Comparison of ENCODE assay signal across 8 mouse cellular contexts in genomic region chr8:117334748-117335393, GRCm38 (mm10).
DNase-seq lines count a peak whose midpoint lies in the region; ATAC-seq lines count a peak whose summit lies in the region.

No protein-coding gene starts in this region.

- no peak overlapping the region for H3K9ac ChIP-seq in midbrain, embryonic 11.5 days (ENCODE audit: low read length)

- 48% methylated on average over 14 of the region's 14 CpGs for WGBS in heart, embryonic 10.5 days
- WGBS in midbrain, embryonic 11.5 days: 57% methylated on average over 14 of the region's 14 CpGs

- H3K4me3 ChIP-seq in heart, embryonic 10.5 days: no peak overlapping the region
- no peak overlapping the region for H3K4me3 ChIP-seq in midbrain, embryonic 11.5 days (ENCODE audit: low read depth, low read length)

- H3K9me3 ChIP-seq in heart, embryonic 10.5 days: no peaks in the 10 kb centered on the region
- H3K9me3 ChIP-seq in midbrain, embryonic 11.5 days (ENCODE audit: control insufficient read depth, low read length): no peaks in the 10 kb centered on the region

- H3K36me3 ChIP-seq in heart, embryonic 10.5 days: no peaks in the 10 kb centered on the region
- no peaks in the 10 kb centered on the region for H3K36me3 ChIP-seq in midbrain, embryonic 11.5 days (ENCODE audit: control insufficient read depth, insufficient read depth, low read length)

- ATAC-seq in erythroid progenitor cell, adult 5-6 weeks (replicated peaks; ENCODE audit: low FRiP score, poor library complexity, severe bottlenecking): 0 out of 2 replicates have a peak, but pooled peaks have one; percentile 16
- peak; percentile 9; the same call in 1 of the 2 replicates for ATAC-seq in midbrain, embryonic 11.5 days (ENCODE audit: low FRiP score)

- peak overlapping the region; percentile 75 for H3K27ac ChIP-seq in heart, embryonic 10.5 days
- no peak overlapping the region for H3K27ac ChIP-seq in midbrain, embryonic 11.5 days (ENCODE audit: low read depth, low read length)

- DNase-seq in heart, embryonic 10.5 days (ENCODE audit: low spot score): no peak
- no peak for DNase-seq in heart, postnatal 4 days
- peak; percentile 78 to 88 for DNase-seq in kidney, adult 8-10 months
- no peak for DNase-seq in midbrain, embryonic 11.5 days (ENCODE audit: low spot score, missing footprints)
- no peak for DNase-seq in right cerebral cortex, postnatal 25 days
- no peak for DNase-seq in spleen, postnatal 4 days (ENCODE audit: low spot score in 2 of 2)
- no peak for DNase-seq in cerebellum, postnatal 25 days

- H3K4me2 ChIP-seq in midbrain, embryonic 11.5 days: no peak overlapping the region

- H3K4me1 ChIP-seq in heart, embryonic 10.5 days: peaks cover 62% of the 10 kb centered on the region
- H3K4me1 ChIP-seq in midbrain, embryonic 11.5 days (ENCODE audit: control insufficient read depth, insufficient read depth, low read length): peaks cover 25% of the 10 kb centered on the region

- no peaks in the 10 kb centered on the region for H3K27me3 ChIP-seq in heart, embryonic 10.5 days (ENCODE audit: insufficient read depth, poor library complexity, severe bottlenecking)
- H3K27me3 ChIP-seq in midbrain, embryonic 11.5 days (ENCODE audit: control insufficient read depth, insufficient read depth, low read length): no peaks in the 10 kb centered on the region

Comparison
In these comparisons a context has a peak if more than half of its experiments do, and no peak if none do; other contexts are left out.
1. DNase-seq: peak in kidney, adult 8-10 months (2 of 2); none in heart, embryonic 10.5 days (single experiment), heart, postnatal 4 days (single experiment), midbrain, embryonic 11.5 days (single experiment), right cerebral cortex, postnatal 25 days (single experiment), spleen, postnatal 4 days (0 of 2) and cerebellum, postnatal 25 days (0 of 2).